Mouse (Mus musculus): Measurements from ENCODE around the gene Dgkg.

Gene Dgkg

DNA sequence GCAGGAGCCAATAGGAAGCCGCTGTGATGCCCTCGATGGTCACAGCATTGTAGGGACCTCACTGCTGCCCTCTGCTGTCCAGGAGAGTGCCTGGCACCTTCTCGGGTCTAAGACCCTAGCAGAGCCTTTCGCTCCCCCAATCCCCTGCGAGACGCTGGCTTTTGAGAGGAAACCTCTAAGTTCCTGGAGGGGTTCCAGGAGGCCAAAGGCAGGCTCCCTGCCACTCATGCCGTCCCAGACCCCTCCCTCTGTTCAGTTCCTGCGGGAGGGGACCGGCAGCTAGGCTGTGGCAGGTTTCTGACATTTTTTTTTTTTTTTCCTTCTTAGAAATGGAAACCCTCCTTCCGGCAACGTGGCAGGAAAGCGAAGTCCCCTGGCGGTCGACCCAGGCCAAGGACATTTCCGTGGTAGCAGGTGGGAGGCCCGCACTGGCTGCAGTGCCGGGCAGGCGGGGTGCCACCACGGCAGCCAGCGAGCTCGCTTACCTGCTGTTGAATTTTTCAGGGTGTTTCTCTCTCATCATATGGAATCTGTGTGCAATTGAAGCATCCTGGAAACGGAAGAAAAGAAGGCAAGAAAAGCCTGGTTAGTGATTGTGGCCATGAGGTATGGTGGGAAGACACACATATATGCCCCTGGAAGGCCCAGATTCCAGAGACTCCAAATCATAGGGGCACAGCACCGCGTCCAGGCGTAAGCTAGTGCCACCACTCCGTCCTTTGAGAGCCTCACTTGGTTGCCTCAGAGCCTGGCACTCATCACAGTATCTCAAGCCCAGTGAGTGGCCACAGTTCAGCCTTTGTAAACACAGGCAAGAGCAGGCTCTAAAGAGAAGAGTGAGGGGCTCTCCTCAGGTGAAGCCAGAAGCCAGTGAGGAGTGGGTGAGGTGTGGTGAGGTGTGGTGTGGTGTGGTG is 108.6 kb downstream of the Dgkg start:
- in situ Hi-C loops (cut with MboI, MseI): no loop called here

DNA sequence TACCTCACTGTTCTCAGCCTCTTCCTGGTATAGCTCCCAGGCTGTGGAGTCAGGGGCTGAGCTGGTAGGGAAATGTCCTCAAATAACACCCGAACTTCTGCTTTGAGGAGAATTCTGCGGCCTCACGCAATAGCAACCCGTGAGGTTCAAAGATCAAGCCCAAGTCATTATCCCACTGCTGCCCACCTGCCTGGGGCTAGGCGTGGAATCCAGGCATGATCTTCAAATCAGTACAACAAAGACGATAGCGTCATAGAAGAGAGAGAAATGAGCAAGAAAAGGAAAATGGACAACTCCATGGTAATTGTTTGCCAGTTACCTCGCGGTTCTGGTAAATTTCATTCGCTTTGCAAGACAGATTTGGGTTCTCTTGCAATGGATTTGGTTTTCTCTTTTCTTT is 109.3 kb downstream of the Dgkg start:
- in situ Hi-C loops (cut with MboI, MseI): no loop called here

DNA sequence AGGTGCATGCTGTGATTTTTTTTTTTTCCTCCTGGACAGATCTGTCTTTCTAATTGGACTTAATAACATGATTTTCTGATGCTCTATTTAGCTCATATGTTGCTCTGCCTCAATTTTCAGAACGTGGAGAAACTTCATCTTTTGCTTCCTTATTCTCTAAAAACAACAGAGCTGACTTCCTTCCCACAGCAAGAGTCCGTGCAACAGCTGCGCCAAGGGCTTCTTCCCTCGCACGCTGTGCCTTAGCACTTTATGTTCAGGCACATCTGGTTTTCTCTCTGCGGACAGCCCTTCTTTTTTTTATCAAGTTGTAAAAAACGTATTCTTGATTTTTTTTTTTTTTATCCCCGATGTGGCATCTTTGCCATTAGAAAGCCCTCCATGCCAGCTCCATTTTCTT is 111.2 kb downstream of the Dgkg start:
- in situ Hi-C loops (cut with MboI, MseI): no loop called here

DNA sequence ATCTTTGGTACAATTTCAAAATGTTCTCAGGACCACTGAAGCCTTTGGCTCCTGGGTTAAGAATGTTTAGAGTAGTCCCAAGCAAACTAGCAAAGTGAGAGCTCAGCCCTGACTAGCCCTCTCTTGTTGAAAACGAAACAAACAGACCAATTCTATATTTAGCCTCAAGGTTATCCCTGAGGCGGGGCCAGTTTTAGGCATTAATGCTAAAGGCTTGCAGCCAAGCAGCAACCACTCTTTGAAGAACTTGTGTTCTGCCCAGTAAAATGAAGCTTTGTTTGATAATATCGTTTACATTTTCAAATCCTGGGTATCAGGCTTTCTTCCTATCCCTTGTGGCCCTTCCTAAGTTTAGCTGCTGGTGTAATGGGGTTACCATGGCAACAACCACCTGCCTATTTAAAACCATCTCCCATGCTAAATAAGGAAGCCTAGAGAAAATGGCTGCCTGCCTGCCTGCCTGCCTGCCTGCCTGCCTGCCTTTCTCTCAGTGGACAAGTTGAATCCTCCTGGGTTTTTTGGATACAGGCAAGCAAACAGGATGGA is 111.9 kb downstream of the Dgkg start:
- in situ Hi-C loops (cut with MboI, MseI): no loop called here

DNA sequence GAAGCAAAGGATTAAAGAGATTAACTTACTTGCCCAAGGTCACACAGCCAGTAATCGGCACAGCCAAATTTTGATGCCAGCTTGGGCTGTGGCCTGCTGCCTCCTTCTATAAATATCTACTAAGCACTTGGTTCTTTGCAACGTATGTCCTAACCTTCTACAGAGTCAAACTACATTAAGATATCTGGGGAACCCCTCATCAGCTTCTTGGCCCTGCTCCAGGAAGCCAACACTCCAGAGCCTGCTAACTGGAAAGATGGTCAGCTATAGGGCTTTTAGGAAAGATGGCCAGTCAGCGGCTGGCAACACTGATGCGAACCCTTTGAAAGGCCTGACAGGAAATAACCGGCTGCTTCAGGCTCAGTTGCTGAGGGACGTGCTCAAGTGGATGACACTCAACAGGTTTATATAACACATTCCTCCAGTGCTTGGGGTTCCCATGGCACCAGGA is 114.3 kb downstream of the Dgkg start:
- in situ Hi-C loops (cut with MboI, MseI): no loop called here

DNA sequence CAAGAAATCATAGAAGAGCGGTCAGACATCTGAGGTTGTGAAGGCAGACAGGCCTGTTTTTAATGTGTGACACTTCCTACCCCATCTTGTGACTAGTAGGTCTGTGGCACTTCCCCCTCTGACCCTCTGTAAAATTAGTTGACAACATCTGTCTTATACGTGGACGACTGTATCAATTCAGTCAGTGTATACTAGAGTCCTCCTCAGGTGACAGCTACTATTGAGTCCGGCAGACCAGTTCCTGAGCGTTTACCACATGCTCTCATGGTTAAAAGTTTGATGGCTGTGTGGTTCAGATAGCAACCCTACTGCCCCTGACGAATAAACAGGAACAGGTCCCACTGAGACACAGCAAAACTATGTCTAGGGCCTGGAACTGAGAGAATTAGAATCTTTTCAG is 117.7 kb downstream of the Dgkg start:
- in situ Hi-C loops (cut with MboI, MseI): no loop called here

DNA sequence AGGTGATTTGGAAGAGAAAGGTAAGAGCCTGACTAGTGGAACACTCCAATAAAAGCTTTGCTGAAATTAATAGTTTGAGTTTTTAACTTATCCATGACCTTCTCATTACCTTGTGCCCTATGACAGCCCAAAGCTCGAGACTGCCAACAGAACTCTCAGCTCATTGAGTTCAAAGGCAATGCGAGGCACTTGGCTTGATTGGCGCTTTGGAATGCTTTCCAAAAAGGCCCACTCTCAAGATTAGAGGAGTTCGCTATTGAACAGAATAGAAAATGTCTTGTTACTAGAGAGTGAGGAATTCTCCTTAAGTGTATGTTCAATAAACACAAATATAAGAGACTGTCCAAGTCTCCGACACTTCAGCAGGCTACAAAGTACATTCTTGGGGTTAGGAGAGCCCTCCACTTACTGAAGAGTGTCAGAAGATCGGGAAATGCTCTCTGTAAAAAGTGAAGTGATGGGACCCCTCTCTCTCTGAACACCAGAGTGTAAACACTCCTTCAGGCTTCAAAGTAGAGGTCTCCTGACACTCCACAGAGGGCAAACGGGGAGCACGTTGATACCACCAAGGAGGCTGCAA is 120.3 kb downstream of the Dgkg start:
- in situ Hi-C loops (cut with MboI, MseI): no loop called here

DNA sequence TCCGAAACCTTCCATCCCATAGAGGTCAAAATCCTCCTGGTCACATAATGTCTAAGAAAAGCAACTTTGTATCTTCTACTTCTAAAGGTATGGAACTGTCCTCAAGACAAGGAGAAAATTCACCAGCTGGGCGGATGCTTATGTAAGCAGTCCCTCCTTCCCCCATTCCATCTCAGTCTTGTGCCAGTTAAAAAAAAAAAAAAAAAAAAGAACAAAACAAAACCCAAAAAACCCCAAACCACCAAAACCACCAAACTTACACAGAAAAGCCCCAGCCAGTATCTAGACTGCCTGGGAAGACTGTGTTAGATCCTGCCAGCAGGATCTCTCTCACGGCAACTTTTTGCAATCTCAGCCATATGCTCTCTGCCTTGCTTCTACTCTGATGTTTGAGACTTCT is 123.9 kb downstream of the Dgkg start:
- in situ Hi-C loops (cut with MboI, MseI): no loop called here

DNA sequence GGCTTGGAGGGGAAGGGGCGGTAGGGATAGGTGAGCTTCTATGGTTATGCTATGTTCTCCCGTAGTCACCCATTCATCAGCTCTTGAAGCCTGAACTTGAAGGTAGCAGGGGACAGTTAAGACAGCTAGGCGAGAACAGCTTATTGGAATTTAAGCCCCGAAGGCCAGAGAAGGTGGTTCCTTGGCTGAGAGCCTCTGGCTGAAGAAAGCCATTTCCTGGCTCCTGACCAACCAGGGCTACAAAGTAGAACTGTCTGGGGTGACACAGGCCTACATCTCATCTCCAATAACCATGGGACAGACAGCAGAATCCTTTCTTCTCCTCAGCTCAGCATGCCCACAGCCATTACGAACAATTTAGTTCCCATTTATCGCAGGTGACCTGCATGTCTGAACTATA is 125.2 kb downstream of the Dgkg start:
- in situ Hi-C loops (cut with MboI, MseI): no loop called here

DNA sequence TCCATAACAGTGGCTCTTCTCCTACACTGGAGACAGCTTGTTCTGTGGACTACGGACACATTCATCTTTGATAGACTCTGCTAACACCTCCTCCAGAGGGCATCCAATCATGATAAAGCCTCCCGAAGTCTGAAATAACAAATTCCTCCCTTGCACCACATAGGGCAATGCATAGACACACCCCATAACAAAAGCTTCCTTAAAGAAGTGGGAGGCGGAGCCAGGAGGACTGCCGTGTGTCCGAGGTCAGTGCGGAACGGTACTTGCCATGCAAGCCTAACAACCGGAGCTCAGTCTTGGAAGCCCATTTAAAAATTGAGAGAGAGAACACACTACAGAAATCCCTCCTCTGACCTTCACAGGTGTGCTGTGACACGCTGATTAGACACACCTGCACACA is 126.0 kb downstream of the Dgkg start:
- in situ Hi-C loops (cut with MboI, MseI): no loop called here

DNA sequence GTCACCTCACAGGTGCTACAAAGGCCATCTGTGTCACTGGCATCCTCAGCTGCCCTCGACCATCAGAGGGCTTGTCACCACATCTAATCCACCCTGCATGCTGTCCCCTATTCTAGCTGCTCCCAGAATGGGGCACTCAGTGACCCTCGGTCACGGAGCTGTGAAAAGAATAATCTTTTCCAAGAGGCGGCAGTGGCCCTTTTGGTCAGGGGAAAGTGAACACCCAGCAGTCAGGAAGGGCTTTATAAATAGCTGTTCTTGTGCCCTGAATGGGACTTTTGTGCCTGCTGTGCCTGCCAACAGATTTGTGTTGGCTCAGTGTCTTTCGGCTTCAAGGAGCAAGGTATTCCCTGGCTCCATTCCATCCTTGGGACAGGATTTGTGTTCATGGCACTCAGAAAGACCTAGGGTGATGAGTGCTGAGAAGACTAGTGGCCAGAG is 129.5 kb downstream of the Dgkg start:
- in situ Hi-C loops (cut with MboI, MseI): loop anchor here (5.0 kb wide), 1 partner anchor 85 kb away; no protein-coding TSS in a partner anchor

DNA sequence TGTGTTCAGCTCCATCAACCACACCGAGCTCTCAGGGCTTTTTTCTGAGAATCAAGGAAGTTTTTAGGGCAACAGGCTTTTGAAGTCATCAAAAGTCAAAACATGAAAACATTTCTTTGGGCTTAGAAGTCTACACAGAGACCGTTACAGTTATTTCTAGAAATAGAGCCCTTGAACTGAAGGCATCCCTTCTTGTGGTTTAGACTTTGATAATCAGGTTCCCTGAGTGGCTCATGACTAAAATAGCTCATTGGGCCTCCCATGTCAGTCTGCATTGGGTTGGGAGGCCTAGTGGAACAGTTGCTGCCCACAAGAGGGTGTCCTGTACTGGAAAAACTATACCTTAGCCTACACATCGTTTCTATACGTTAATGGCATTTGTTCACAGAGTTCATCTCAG is 130.6 kb downstream of the Dgkg start:
- in situ Hi-C loops (cut with MboI, MseI): loop anchor here (5.0 kb wide), 1 partner anchor 84 kb away; no protein-coding TSS in a partner anchor

DNA sequence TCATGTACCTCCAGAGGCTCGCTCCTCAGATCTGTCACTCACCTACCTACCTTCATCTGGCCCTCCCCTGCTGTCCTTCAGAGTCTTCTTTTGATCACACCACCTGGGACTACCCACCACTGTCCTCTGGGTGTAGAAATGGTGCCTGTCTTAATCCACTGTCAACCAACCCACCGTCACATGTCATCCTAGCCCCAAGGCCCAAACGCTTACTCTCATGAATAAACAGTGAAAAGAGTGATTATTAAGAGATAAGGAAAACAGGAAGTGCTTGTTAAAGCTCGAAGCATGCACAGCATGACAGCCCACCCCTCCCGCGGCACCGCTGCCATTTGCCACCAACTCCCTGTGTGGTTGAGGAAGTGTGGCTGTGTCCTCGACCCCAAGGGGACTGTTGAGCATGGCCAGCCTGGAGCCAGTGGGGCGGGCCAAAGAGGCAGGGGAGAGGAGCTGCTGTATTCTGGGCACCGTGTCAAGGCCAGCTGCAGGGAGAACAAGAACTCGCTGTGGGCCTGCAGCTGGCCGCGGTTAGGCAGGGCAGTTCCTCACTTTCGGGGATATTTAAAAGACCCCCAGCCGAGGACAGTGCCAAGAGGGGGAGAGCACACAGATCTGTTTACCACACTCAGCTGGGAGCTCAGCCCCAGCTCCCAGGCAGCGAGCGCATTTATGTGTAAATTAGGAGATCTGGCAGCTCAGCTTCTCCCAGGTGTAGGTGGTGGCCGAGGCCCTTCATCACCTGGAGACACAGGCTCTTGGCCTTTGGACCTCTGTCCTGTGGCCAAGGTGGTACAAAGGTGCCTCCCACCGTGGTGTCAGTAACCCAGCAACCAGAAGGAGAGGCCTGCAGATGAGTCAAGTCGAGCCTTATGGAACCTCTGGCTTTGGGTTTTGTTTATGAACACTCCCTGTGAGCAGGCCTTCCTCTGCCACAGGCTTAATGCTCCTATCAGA is 139.3 kb downstream of the Dgkg start:
- in situ Hi-C loops (cut with MboI, MseI): no loop called here

DNA sequence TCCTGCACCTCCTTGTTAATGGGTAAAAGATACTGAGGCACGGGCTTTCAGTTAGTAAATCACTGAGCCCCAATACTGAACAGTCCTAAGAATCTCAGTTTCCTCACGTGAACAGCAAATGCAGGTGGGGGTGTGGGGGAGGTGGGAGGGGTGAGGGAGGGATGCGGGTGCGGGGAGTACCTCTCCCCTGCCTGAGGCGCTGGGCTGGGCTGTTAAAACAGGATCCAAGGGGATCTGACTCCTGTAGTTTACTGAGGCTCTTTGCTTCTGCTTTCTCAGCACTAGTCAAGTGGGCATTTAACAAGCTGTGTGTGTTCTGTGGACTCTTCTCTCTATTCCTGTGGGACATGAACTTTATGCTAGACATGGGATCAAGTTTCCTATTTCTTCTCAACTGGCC is 141.5 kb downstream of the Dgkg start:
- in situ Hi-C loops (cut with MboI, MseI): no loop called here

DNA sequence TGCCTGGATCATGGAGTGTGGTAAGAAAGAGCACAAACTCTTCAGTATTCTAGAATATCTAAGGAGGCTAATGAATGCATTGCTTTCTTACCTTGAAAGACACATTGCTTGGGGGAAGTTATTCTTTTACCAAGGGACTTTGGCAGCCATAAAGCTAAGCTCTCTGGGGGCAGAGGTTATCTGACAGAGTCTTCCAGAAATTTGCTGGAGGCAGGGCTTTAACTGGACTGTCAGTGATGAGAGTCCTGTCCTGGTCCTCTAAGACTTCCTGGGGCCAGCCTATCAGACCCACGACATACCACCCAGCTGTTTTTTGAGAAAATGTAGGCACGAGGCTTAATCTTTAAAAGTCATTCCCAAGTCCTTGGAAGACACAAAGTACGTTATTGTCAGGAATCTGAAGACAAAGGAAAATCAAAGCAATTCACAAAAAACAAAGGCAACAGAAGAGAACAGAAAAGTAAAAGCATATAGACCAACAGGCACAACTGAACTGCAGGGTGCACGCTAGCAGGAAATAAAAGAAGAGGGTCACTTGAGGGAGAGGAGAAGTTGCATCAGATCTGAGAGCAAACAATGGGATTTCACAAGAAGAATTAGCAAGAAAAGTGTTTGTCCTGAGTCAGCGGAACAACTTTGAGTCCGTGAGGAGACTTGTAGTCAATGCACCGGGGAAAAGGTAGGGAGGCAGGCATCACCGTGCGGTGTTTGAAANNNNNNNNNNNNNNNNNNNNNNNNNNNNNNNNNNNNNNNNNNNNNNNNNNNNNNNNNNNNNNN is 146.0 kb downstream of the Dgkg start:
- in situ Hi-C loops (cut with MboI, MseI): no loop called here

DNA sequence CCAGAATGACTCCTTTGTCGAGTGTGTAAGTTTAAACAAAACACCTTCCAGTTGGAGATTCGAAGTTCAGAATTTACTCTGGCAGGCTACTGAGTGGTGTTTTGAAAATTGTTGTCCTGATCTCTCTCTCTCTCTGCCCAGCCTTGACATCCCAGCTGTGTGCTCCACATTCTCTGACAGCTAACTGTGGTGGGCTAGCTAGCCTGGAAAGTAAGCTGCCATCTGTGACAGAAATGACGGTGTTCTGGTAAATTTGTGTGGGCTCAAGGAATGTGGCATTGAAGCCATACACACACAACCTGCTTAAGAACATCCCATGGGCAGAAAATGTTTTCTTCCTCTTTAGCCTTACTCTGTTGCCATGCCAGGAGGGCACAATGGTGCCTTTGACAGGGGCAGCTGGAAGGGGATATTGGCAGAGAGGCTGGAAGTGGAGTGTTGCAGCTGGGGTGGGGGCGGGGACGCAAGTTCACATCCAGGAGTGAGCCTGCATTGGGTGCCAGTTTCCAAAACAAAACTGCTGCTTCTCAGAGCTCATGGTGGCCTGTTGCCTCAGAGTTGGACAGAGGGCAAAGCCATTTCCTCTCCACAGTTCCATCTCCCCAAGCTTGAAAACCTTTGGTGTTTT is 148.0 kb downstream of the Dgkg start:
- in situ Hi-C loops (cut with MboI, MseI): no loop called here

DNA sequence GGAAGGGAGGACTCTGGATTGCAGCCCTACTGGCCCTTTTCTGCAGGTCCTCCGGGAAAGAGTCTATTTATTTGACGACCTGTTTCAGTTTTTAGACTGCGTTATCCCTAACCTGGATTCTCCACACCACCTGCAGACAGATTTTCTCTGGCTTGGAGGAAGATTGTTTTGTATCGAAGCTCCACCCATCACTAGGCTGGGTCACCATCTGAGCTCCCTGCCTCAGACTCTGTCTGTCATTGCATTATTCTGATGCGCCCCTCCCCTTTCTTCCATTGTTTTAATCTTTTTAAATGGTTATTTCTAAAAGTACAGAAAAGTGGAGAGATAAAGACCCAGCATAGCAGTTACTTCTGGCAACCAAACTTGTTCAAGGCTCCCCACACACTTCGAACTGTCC is 151.4 kb downstream of the Dgkg start:
- in situ Hi-C loops (cut with MboI, MseI): no loop called here

DNA sequence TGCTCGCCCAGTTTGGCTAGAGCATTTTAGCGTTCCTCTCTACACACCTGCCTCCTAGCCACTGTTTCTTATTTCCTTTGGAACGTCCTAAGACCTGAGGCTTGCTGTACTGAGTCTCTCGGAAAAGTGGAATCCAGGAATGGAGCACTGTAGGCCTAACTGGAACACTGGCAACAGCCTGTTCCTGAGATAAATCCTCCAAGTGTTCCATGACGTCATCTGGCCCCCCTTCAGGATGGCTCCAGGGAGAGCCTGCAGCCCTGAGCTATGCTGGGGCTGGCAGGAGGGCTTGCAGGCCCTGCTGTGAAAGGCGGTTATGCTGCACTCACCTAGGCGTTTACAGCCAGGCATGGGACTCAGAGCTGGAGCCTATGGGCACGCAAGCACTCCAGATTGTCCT is 152.2 kb downstream of the Dgkg start:
- in situ Hi-C loops (cut with MboI, MseI): no loop called here

DNA sequence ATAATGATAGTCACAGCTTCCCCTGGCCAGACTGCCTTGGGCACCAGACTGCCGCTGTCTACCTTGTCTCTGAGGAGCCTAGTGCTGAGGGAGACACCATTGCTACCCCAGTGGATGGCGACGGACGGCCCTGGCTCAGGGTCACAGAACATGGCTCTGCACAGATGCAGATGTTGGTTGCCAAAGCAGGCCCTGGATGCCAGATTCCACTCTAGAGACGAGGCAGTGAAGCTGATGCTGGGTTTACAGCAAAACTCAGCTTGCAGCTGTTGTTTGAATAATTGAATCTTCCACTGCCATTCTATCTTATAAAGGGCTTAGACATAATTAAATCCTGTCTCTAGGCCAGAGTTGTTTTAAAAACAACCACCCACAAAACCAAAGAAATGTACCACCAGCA is 153.0 kb downstream of the Dgkg start:
- in situ Hi-C loops (cut with MboI, MseI): no loop called here

DNA sequence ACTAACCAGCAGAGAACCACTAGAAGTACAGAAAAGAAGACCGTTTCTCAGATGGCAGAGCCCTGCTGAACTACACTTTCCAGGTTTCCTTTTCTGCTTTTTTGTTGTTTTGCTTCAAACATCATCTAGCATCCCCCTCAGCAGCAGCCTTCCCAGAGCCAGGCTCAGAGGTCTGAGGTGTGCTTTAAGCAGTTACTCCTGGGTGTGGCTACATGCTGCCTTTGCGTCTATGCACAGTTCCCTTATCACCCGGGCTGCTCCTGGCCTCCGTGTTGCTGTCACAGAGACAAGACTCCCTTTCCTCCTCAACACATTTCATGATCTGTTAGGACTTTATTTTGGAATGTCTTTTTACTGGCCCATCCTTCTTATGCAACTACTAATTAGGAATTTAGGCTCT is 153.6 kb downstream of the Dgkg start:
- in situ Hi-C loops (cut with MboI, MseI): no loop called here
